Mouse (Mus musculus) hindbrain, embryonic 16.5 days (tissue): ENCODE measurements around the gene Tbx4. TPM values are rescaled to one million over a fixed set of nuclear protein-coding genes. Genes with fewer than 3 reads are reported as not detected.

Experiments used
- ATAC-seq: fragments of 200-750 bp; cut with Nextera tagmentation; 2 replicates; pipeline ENCODE4 v1.8.0; 2017; ENCODE audit warnings: moderate TSS enrichment, moderate library complexity
- H3K27ac ChIP-seq: fragments of 300-500 bp; sonication (generic); 2 replicates; pipeline ENCODE4 v1.5.1; 2014; ENCODE audit warnings: low read depth, mild to moderate bottlenecking, control low read depth, low read length, moderate library complexity
- H3K27me3 ChIP-seq: fragments of 300-500 bp; sonication (generic); replicated peaks from 2 replicates; pipeline ENCODE4 v1.6.1; 2014; ENCODE audit warnings: low read length; ENCODE audit not compliant: control insufficient read depth, insufficient read depth
- H3K36me3 ChIP-seq: fragments of 300-500 bp; sonication (generic); 2 replicates; pipeline ENCODE4 v1.6.1; 2014; ENCODE audit warnings: mild to moderate bottlenecking, low read length, moderate library complexity, mixed read lengths; ENCODE audit not compliant: control insufficient read depth, insufficient read depth
- H3K4me1 ChIP-seq: fragments of 300-500 bp; sonication (generic); 2 replicates; pipeline ENCODE4 v1.6.1; 2014; ENCODE audit warnings: low read depth, low read length; ENCODE audit not compliant: control insufficient read depth, insufficient read depth
- H3K4me2 ChIP-seq: fragments of 300-500 bp; sonication (generic); 2 replicates; pipeline ENCODE4 v1.6.1; 2014; ENCODE audit warnings: mild to moderate bottlenecking, low read length, control low read depth, moderate library complexity
- H3K4me3 ChIP-seq: fragments of 300-500 bp; sonication (generic); 2 replicates; pipeline ENCODE4 v1.5.1; 2014; ENCODE audit warnings: mild to moderate bottlenecking, low read length, control low read depth, moderate library complexity
- H3K9ac ChIP-seq: fragments of 300-500 bp; sonication (generic); 2 replicates; pipeline ENCODE4 v1.6.1; 2014; ENCODE audit warnings: low read depth, mild to moderate bottlenecking, control low read depth, low read length, moderate library complexity
- H3K9me3 ChIP-seq: fragments of 300-500 bp; sonication (generic); 2 replicates; pipeline ENCODE4 v1.6.1; 2014; ENCODE audit warnings: mild to moderate bottlenecking, low read length, moderate library complexity; ENCODE audit not compliant: control insufficient read depth
- WGBS: fragments of 180-500 bp; shearing (Covaris S2); extraction: QIAGEN DNeasy Blood & Tissue Kit; methylation state at CpG from one replicate; pipeline ENCODE4 v1.1.7; 2014; 5-methylcytosine and 5-hydroxymethylcytosine counted together
- polyA plus RNA-seq: library from polyadenylated mRNA; unstranded; fragments of >200 nt; fragmentation: Nextera tagmentation; extraction: Ambion mirVana; gene quantifications from 2 replicates; pipeline ENCODE4 v1.2.1, GENCODE M21; 2015

Tbx4 gene
- polyA plus RNA-seq, 1 experiment from 2014 or later = 0.40 TPM

- peaks cover 4% of the 10 kb centered on the region for H3K4me1 ChIP-seq
- peak; percentile 81 for ATAC-seq
- H3K9me3 ChIP-seq = no peaks in the 10 kb centered on the region
- no peaks in the 10 kb centered on the region for H3K36me3 ChIP-seq
- peak overlapping the region; percentile 55 for H3K4me2 ChIP-seq
- no peak overlapping the region for H3K27ac ChIP-seq
- peak overlapping the region; percentile 23 for H3K4me3 ChIP-seq
- H3K27me3 ChIP-seq = peaks cover 33% of the 10 kb centered on the region
- 2% methylated on average over 21 of the region's 21 CpGs for WGBS
- H3K9ac ChIP-seq = peak overlapping the region; percentile 19; the same call in 1 of the 2 replicates
These were observed 37.2 kb upstream of the Tbx4 start for GRCm38 (mm10) chr11:85849037-85849436.

GRCm38 (mm10) chr11:85850233-85850632, 36.0 kb upstream of the Tbx4 start, which contains the start of gene Gm11444:
Gm11444 (minus strand) TSS chr11:85850333.
- ATAC-seq = no peak
- peak within 1 kb of the TSS; percentile 55 for H3K4me2 ChIP-seq
- no peaks in the 10 kb centered on the region for H3K4me1 ChIP-seq
- no peak within 1 kb of the TSS for H3K27ac ChIP-seq
- WGBS = 79% methylated on average over 6 of the region's 6 CpGs
- H3K4me3 ChIP-seq = peak within 1 kb of the TSS; percentile 23; the same call in 1 of the 2 replicates
- no peaks in the 10 kb centered on the region for H3K9me3 ChIP-seq
- no peaks in the 10 kb centered on the region for H3K36me3 ChIP-seq
- H3K9ac ChIP-seq = no peak within 1 kb of the TSS
- peaks cover 23% of the 10 kb centered on the region for H3K27me3 ChIP-seq

DNA sequence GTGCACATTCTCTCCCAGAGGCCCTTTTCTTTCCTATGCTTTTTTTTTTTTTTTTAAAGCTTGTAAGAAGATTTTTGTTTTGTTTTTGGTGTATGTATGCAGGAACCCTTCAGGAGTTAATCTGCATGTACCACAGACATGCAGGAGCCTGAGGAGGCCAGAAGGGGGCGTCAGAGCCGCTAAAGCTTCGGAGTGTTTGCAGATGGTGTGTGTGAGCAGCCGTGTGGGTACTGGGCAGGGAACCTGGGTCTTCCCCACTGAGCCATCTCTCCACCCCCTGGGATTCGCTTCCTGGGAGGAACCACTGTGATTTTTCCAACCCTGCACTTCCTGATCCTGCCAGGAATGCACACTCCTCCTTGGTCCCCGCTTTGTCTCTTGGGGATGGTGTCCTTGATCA, 35.5 kb upstream of the Tbx4 start:
- H3K9ac ChIP-seq = no peak overlapping the region
- peaks cover 18% of the 10 kb centered on the region for H3K27me3 ChIP-seq
- no peak overlapping the region for H3K27ac ChIP-seq
- H3K4me1 ChIP-seq = no peaks in the 10 kb centered on the region
- ATAC-seq = no peak
- no peak overlapping the region for H3K4me2 ChIP-seq
- H3K4me3 ChIP-seq = no peak overlapping the region
- no peaks in the 10 kb centered on the region for H3K9me3 ChIP-seq
- no peaks in the 10 kb centered on the region for H3K36me3 ChIP-seq
- WGBS = 43% methylated on average over 6 of the region's 6 CpGs

GRCm38 (mm10) chr11:85857997-85858698, 28.1 kb upstream of the Tbx4 start:
- WGBS = 11% methylated on average over 6 of the region's 6 CpGs

GRCm38 (mm10) chr11:85864363-85864762, 21.9 kb upstream of the Tbx4 start:
- Histone ChIP-seq H3K4me2 (no peak overlapping the region), H3K4me3 (no peak overlapping the region), H3K9me3 (no peaks in the 10 kb centered on the region), H3K9ac (no peak overlapping the region), H3K27ac (no peak overlapping the region), H3K27me3 (no peaks in the 10 kb centered on the region), H3K36me3 (no peaks in the 10 kb centered on the region), H3K4me1 (no peaks in the 10 kb centered on the region)
- ATAC-seq = no peak
- 46% methylated on average over 7 of the region's 7 CpGs for WGBS

More at GRCm38 (mm10) chr11:85857997-85858698, 28.1 kb upstream of the Tbx4 start:
- no peak overlapping the region for H3K9ac ChIP-seq
- ATAC-seq = no peak
- no peaks in the 10 kb centered on the region for H3K9me3 ChIP-seq
- no peaks in the 10 kb centered on the region for H3K27me3 ChIP-seq
- no peak overlapping the region for H3K4me3 ChIP-seq
- H3K4me2 ChIP-seq = no peak overlapping the region
- no peak overlapping the region for H3K27ac ChIP-seq
- no peaks in the 10 kb centered on the region for H3K4me1 ChIP-seq
- H3K36me3 ChIP-seq = no peaks in the 10 kb centered on the region

GRCm38 (mm10) chr11:85876059-85876788, 10.0 kb upstream of the Tbx4 start:
- ATAC-seq = no peak
- Histone ChIP-seq H3K4me3 (no peak overlapping the region), H3K36me3 (no peaks in the 10 kb centered on the region), H3K9me3 (no peaks in the 10 kb centered on the region), H3K9ac (no peak overlapping the region), H3K4me2 (0 out of 2 replicates have a peak overlapping the region, but pooled peaks have one; percentile 8), H3K27me3 (no peaks in the 10 kb centered on the region), H3K4me1 (no peaks in the 10 kb centered on the region), H3K27ac (no peak overlapping the region)
- WGBS = 67% methylated on average over 24 of the region's 24 CpGs

GRCm38 (mm10) chr11:85884498-85884897, 1.7 kb upstream of the Tbx4 start:
- 42% methylated on average over 4 of the region's 4 CpGs for WGBS
- Histone ChIP-seq H3K9ac (no peak overlapping the region), H3K27ac (no peak overlapping the region), H3K9me3 (no peaks in the 10 kb centered on the region), H3K4me2 (no peak overlapping the region), H3K27me3 (peaks cover 38% of the 10 kb centered on the region), H3K4me3 (no peak overlapping the region), H3K36me3 (no peaks in the 10 kb centered on the region), H3K4me1 (no peaks in the 10 kb centered on the region)
- no peak for ATAC-seq

DNA sequence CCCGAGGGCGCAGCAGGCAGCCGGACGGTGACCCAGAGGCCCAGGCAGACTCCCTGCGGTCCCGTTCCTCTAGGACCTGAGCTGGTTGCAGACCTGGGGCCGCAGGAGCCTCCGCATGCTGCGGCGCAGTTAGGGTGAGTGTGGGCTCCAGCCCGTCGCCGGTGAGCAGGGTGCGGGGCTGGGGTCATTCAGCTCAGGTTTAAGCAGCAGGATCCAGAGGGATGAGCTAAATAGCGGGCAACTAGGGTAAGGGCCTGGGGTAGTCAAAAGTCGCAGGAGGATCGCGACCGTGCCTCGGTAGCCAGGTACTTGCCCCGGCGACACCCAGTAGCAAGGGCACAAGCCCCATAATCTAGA, 185 bp downstream of the Tbx4 start:
- H3K36me3 ChIP-seq = no peaks in the 10 kb centered on the region
- no peak overlapping the region for H3K4me3 ChIP-seq
- WGBS = 4% methylated on average over 18 of the region's 22 CpGs
- H3K9me3 ChIP-seq = no peaks in the 10 kb centered on the region
- no peaks in the 10 kb centered on the region for H3K4me1 ChIP-seq
- H3K27ac ChIP-seq = no peak overlapping the region
- no peak overlapping the region for H3K9ac ChIP-seq
- H3K4me2 ChIP-seq = no peak overlapping the region
- no peak for ATAC-seq
- H3K27me3 ChIP-seq = peaks cover 53% of the 10 kb centered on the region

GRCm38 (mm10) chr11:85887273-85887672, 1.1 kb downstream of the Tbx4 start:
- Histone ChIP-seq H3K4me3 (no peak overlapping the region), H3K4me2 (no peak overlapping the region), H3K36me3 (no peaks in the 10 kb centered on the region), H3K27me3 (peaks cover 58% of the 10 kb centered on the region), H3K4me1 (no peaks in the 10 kb centered on the region), H3K9ac (no peak overlapping the region), H3K27ac (no peak overlapping the region), H3K9me3 (no peaks in the 10 kb centered on the region)
- no peak for ATAC-seq
- 21% methylated on average over 6 of the region's 6 CpGs for WGBS
